Mouse (Mus musculus) heart, adult 18-20 months (tissue): ENCODE results near the gene Slc13a5. TPM values are rescaled to one million over a fixed set of nuclear protein-coding genes. Genes with fewer than 3 reads are reported as not detected.
A peak's percentile ranks its signal among the peaks of the same experiment; 100 is the strongest.

Experiments used
- DNase-seq, 2 experiments: peaks; one replicate each; pipeline ENCODE4 v3.0.0; 2021 to 2022; ENCODE audit warnings: mixed read lengths in 1 of 2
- total RNA-seq, 2 experiments: library from RNA; stranded (reverse); gene quantifications; 2 replicates each; pipeline ENCODE4 v1.2.3; 2021

The Slc13a5 gene
- total RNA-seq, 2 experiments from 2014 or later = not detected

DNA sequence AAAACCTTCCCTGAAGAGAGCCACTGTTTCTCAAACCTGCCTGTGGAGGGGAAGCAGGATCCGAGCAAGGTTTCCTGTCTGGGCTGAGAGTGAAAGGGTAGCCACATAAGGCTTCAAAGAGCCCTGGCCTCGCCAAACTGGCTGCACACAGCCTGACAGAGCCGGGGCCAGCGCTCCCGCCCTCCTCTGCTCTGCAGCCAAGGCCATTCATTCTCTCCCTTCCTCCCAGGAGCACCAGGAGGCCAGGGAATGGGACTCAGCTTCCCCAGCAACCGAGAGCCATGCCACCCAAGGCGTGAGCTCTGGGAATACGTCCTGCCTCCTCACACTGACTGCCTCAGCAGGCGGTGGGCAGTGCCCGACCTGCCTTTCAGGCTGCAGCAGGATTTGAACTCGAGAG, 1.5 kb downstream of the Slc13a5 start:
- peak in 1 of 2 experiments; percentile 10 for DNase-seq

DNA sequence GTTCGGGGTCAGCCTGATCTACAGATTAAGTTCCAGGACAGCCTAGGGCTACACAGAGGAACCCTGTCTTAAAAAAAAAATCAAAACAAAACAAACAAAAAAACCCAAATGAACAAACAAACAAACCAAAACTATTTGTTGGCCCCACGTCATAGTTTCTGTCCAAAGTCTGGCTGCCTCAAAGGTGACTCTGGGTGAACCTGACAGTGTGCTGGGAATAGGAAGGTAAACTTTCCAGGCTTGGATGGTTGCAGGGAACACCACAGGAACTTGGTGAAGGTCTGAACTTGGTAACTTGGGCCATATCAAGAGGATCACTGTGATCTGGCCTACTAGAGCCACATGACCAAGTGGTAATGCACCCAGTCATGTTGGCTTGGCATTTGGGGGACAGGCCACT, 10.6 kb downstream of the Slc13a5 start:
- DNase-seq = no peak

DNA sequence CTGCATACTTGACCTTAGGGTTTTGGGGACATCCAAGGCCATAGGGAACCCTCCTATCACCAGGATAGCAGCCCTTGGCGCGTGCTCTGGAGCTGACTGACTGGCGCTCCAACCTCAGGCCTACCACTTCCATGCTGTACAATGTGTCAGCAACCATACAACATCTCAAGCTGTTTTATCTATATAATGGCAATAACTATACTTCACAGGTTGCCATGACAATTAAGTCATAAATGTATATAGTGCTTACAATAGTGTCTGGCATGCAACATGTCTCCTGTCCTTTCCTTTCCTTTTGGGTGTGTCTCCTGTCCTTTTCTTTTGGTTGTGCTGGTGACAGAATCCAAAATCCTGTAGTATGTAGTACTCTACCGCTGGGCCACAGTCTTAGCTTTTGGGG, 11.4 kb downstream of the Slc13a5 start:
- DNase-seq = no peak

DNA sequence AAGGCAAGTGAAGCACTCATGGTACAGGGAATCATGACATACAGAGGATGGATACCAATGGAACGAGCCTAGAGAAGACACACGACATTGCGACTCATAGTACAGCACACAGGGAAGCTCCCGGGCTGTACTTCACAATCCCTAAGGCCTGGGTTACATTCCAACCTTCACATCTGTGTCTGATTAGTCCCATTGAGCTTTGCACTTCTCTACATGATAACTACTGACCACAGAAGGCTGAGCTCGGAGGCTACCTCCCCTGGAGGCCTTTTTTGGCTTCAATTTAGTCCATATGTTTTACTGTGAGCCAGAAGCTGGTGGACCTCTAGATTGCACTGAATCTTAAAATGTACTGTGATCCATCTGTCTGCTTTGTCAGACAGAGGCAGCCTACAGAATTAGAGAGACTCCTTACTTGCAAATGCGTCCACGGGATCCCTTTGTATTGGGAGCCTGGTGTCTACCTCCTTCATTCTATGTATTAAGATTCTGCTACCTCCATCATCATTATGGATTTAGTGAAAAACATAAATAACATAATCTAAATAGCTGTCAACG, 21.7 kb downstream of the Slc13a5 start:
- DNase-seq = no peak

DNA sequence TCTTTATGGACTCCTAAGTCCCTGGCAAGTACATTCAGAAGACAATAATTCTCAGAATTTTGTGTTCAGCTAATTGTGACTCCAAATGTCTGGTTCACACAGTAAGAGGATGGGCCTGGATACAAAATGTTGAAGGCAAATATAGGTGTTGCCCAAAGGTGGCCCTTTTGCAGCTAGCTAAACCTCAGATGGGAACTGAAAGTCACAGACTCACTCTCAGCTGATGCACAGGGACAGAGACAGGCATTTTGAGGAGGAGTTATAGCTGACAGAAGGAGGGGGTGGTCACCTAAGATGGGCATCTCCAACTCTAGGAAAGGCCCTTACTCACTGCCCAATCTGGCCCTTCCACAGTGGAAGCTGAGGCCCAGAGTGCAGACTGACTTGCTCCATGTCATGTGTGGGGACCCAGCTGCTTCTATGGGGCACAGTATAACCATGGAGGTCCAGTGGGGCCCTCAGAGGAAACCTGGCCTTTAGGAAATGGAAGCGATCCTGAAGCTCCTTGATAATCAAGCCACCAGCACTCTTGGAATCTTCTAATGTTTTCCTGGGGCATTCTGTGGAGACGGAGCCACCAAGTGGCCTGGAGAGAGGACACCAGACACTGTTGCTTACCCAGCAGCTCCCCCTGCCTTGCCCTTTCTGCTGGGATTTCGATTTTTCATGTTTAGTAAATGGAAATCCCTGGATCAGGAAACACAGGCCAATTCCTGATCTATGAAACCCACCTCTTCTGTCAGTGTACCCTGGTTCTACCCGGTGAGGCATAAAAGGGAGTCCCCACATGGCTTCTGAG, 26.8 kb downstream of the Slc13a5 start:
- DNase-seq = no peak

DNA sequence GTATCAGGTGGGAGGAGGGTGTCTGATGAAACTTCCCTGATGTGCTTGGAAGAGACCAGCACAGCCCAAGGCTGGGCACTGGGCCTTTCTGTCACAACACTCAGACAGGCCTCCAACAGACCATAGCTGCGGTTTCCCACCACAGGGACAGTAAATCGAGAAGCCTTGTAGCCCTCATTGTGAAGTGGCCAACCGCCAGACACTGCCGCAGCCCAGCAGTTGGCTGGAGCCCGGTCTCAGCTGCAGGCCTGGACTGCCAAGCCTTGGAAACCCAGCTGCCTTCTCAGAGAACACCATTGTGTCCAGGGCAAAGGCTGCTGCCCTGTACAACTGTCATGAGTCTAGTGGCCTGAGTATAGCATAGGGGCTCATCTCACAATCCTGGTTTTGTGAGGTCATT, 33.0 kb downstream of the Slc13a5 start:
- DNase-seq = no peak

DNA sequence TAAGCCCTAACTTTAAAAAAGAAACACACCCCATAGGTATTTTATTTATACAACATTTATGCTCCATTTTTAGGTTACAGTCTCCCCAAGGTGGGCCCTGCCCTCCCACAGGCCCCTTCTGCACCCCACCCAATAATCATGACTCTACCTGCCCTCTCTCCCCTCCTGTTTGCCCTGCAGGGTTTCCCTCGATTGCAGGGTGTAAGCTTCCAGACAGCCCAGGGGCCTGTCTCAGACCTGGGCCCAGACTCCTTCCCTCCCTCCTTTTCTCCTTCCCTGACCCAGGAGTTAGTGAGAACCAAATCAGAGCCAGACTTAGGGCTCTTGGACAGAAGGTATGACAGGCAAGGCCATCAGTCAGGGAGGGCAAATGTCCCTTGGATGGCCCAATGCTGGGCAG, 34.0 kb downstream of the Slc13a5 start:
- DNase-seq = no peak

DNA sequence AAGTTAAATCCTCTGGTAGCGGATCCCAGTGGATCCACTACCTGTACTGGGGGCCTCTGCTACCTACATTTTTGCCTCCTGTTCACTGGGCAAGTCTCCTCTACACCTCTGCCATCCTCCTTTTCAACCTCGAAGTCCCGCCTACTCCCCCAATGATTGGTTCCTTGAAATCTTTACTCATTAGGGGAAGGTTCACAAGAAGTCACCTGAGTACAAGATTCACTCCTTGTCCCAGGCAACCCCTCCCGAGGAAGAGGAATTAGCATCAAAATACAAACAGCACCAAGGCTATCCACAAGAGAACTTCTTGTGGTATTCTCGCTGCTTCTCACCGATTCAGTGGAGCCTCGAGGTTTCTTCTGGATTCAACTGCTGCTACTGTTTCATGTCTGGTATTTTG, 35.0 kb downstream of the Slc13a5 start:
- no peak for DNase-seq

DNA sequence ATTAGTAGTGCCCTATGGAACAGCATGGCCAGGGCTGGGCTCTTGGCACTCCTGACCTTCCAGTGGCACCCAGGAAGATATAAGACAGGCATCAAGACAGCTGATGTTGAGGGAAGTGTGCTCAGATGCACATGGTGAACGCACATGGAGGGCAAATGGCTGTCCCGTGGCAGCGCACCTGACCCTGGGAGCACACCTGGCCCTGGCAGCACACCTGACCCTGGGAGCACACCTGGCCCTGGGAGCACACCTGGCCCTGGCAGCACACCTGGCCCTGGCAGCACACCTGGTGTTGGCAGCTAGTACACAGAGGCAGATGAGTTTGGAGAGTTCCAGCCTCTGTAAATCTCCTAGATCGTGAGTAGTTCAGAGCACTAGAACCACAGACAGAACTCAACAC, 38.5 kb downstream of the Slc13a5 start:
- no peak for DNase-seq

DNA sequence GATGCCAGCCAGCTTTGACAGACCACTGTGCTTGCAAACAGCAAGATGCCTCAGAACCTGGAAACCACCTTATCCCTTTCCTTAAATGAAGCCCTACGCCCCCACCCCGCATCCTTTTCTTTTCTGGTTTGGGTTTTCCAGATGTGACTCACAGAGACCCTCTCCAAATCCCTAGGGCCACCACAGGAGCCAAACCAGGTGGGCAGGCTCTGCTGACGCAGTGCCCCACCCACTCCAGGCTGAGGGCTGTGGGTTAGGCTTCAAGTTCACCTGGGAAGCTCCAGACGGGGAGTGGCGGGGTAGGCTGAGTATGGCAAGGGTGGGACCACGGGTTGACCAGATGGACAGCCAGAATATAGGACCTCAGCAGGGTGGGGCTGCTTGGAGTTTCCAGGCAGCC, 40.1 kb downstream of the Slc13a5 start:
- DNase-seq = no peak

DNA sequence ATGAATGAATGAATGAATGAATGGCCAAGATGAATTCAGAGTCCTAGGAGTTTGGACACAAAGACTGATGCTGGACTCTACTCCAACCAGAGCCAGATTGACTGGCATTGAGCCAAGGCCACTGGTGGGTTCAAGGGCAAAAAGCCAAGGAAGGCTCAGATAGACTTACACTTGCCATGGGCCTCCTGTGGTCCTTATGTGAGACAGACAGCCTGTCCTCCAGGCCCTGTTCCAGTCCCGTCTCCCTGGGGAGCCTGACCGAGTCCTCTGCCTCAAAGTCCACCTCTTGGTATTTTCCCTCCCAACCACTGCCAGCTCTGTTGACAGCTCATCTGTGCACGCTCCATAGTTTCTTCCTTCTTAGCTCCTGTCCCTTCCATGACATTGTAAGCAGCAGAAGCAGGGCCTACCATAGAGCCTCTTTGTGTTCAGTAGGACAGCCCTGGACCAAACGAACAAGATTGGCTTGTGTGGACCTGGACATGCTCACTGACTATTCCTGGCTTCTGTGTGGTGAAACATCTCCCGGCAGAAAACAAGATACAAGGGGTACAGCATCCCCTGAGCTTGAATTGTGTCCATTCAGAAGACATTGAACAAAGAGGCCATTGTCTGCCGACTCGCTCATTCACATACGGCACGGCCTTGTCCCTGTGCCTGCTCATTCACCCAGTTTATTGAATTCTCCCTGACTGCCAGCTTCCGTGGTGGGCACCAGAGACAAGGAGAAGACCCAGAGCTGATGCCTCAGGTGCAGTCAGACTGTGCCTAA, 40.8 kb downstream of the Slc13a5 start:
- no peak for DNase-seq

DNA sequence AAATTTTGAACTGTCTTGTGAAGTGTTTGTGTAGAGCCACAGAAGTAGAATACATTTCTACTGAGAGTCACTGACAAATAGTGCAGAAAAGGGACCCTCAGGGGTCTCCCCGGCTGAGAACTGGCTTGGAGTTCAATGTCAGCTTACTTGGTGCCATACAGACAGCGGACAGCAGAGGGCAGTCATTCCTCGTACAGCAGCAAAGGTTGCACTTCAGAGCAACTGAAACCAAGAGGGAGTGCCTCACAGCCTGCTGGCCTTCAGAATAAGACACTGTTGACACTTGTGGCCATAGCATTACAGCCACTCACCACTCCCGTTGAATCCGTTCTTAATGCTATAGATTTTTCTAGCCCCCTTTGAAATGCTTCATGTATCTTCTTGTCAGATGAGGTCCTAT, 42.2 kb downstream of the Slc13a5 start:
- DNase-seq = peak; percentile 63 to 87

DNA sequence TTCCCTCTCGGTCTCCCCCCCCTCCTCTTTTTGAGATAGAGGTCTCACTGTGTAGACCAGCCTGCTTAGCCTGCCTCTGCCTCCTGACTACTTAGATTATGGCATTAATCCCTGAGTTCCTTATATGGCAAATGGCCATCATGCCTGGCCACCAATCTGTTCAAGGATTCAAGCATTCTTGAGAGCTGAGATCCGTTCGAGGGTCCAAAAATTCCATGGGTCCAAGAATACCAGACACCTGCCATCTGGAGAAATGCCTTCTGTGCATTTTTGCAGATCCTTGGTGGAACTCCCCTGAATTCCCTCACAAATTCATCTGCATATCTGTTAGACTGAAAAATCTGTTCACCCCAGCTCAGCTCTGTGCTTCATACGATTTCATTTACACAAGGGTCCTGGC, 43.6 kb downstream of the Slc13a5 start:
- DNase-seq = no peak

DNA sequence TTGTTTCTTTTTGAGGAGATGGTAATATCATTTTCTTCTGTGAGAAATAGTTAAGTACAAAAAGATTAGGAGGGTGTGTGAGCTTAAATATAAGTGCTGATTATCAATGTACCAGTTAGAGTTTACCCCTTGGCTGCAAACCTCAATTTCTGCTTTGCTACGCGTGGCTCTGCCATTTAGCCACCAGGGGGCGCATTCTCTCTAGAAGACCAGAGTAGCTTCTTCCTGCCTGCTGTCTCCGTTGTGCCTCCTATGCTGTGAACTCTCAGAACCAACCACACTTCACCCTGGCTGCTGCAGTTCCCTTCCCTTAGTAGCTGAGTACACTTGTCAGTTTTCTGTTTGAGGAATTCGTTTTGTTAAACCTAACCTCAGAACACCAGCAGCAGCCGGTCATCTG, 45.7 kb downstream of the Slc13a5 start:
- peak; percentile 57 to 78 for DNase-seq

DNA sequence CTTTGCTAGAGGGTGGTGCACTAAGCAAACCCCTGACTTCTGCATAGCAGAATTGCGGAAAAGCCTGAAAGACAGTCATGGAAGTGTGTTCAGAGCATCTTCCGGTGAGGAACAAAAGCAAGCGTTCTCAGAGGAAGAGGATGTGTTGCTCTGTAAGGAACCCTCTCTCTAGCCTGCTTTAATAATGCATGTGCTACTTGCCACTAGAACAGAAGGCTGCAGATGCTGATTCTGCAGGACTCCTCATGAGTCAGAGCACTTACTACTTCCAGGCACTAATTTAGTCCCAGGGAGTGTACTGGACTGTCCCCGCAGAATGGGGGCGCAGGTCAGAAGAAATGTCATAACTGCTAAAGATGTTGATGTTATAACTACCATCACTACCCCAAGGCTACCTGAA, 49.9 kb downstream of the Slc13a5 start:
- peak in 1 of 2 experiments; percentile 12 for DNase-seq

DNA sequence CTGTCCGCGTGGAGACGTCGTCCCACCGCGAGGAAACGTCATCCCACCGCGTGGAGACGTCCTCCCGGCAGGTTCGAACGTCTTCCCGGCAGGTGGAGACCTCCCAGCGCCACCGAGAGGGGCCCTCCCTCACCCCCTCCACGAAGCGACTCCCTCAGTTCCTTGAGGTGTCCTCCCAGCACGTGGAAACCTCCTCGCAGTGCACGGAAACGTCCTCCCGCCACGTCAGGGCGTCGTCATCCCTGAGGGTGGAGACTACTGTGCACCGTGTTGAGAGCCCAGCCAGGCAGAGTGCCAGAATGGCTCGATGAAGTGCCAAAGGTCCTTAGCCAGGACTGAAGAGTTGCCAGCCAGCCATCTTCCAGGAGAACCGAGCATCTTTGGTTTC, 51.6 kb downstream of the Slc13a5 start, which contains the start of gene Med31:
Gene Med31, minus strand, starts transcription at position 183 of the 388 bp plus-strand sequence.
- peak; percentile 84 to 85 for DNase-seq

DNA sequence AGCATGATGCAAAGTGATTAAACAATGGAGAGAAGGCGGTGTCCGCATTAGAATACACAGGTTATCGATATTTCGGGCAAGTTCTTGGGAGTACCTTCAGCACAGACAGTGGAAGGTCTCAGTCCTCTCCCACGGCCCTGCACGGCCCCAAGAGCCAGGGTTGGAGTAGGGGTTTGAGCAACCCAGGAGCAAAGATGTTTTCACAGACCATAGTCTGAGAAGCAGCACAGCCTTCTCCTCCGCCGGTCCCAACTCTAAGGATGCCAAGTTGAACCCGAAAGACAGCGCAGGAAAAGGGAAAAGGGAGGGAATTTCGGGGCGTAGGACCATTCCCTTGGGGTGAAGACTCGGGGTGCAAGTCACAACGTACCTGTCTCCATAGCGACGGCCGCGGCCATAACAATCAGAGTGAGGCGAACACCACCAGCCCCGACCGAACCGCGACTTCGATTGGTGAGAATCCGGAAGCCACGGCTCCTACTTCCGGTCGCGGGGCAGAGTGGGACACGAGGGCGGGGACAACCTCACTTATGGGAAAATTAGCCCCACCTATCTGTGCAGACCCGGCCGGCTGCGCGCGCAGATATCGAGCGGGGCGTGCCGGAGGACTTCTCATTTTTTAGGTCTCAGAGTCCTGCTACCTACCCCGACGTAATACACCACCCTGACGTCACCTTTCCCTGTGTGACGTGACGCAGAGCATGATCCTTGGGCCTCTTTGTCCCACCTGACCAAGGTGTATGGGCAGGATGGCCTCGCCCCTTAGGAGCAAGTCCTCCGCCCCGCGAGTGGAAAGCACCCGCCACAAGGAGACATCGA, 52.2 kb downstream of the Slc13a5 start:
- peak; percentile 96 for DNase-seq

DNA sequence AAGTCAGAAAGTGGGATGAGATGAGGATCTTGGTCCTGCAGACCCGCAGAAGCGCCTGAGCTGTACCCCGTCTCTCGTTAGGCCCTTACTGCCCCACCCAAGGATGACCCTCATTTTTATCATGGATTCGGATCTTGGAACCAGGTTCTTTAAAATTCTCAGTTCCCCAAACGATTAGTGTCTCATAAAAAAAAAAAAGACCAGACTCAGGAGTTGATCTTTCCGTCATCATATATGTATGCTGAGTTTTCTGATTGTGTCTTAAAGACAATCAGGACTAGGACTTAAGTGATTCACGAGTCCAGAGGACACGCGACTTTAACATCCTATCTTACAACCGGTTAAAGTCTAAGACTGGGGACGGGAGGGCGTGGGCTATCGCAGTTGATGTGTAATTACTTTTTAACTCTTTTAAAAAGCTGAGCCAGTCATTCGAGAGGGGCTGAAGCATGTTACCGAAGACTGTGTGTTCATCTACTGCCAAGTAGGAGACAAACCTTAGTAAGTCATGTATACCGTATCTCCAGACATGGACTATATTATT, 59.1 kb downstream of the Slc13a5 start:
- no peak for DNase-seq

DNA sequence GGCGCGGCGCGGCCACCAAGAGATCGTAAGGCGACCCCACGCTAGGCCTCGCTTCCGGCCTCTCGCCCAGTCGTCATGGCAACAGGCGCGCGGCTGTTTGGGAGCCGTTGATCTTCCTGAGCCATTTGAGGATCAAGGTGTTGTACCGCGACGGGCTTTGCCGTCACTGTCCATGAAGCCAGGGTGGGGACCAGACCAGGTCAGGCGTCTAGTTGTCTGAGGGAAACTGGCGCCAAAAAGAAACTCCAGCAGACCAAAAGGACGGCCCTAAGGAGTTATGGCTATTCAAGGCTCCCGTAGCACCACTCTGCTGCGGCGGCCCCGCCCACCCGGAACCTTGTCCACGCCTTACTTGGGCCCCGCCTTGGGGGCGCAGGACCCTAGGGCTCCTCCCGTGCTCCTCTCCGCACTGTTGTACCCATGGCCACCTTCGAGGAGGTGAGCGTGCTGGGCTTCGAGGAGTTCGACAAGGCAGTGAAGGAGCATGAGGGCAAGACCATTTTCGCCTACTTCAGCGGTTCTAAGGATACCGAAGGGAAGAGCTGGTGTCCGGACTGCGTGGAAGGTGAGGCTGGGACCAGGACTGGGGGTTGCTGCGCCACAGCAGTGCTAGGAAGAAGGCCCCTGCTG, 59.7 kb downstream of the Slc13a5 start, which contains the start of the genes 4933427D14Rik and Txndc17:
Gene 4933427D14Rik, minus strand, starts transcription at position 256 of the 630 bp plus-strand sequence.
Gene Txndc17, plus strand, starts transcription at position 344 of the 630 bp plus-strand sequence.
- DNase-seq = peak; percentile 93 to 95

DNA sequence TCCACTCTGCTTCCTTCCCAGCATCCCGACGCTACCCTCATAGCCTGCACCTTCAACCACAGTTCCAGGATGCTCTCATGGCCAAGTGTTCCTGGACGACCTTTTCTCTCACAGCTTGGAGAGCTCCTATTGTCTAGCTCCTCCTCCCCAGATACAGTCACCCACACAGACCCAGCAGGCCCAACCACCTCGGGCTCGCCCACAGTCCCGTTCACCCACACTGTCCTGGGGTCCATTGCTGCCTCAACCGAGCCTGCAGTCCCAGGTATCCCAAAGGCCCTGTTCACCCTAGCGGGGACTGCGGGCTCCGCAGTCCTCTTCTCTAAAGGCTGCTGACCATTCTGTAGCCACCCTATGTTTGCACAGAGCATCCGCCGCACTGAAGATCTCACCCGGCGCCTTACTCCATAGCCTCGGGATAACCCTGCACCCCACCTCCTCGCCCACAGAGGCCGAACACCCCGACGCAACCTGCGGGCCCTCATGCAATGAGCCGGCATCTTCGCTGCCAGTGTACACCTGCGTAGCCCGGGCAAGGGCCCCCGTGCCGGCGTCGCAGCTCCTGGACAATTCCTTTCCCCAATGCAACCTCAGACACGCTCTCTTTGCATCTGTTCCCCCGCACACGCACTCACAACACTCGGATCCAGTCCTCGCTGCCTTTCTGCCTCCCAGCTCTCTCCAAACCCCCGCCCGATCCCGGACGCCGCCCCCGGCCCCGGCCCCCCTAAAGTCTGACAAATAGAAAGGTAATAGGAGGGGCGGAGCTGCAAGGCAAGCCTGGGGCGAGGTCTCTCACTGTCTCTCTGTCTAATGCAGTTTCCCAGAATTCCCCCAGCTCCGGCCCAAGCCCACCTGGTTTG, 60.5 kb downstream of the Slc13a5 start, which contains the start of gene Gm43951:
Gene Gm43951, minus strand, starts transcription at position 500 of the 863 bp plus-strand sequence.
- DNase-seq = peak in 1 of 2 experiments; percentile 19
